Mouse (Mus musculus): Measurements from ENCODE around the gene Amer2. TPM values are rescaled to one million over a fixed set of nuclear protein-coding genes. Genes with fewer than 3 reads are reported as not detected.
"Not testable (repeated sequence)": the region's sequence is repeated elsewhere in the genome, so short reads cannot be mapped to it uniquely, and the experiment has no call there.

Amer2 gene
- 0.48 and 0.68 TPM in 2 replicates for polyA plus RNA-seq (2015; fragmentation: Nextera tagmentation; extraction: Ambion mirVana)

DNA sequence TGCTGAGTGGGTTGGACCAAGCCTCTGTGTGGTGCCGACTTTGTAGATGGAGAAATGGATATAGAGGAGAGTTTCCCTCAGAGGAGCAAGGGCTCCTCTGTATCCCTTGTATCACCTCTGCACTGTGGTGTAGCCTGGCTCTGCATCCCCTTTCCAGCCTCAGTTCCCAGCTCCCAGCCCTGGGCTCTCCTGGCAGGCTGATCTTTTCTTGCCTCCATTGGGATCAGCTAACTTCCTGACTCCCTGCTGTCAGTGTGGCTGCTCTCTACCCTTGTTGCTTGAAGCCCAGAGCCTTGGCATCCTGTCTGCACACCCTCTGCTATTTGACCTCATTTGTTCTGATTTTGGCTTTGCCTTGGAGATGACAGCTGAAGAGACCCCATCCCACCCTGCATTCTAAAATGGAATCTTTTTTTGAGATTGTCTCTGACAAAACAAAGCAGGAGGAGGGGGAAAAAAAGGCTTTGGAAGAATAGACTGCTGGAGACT, at the start of gene Amer2:
Gene Amer2, plus strand, starts transcription at position 439 of the 489 bp plus-strand sequence.
- no peaks in the 10 kb centered on the region for H3K9me3 ChIP-seq (replicated peaks)
- H3K36me3 ChIP-seq (replicated peaks) = no peaks in the 10 kb centered on the region
- H3K27ac ChIP-seq (replicated peaks) = no peak within 1 kb of the TSS
- H3K4me2 ChIP-seq = no peak within 1 kb of the TSS
- H3K9ac ChIP-seq = no peak within 1 kb of the TSS
- no peak for ATAC-seq (ENCODE audit: insufficient read depth)
- WGBS (ENCODE audit: insufficient replicate concordance) = 33% methylated on average over 1 of the region's 1 CpGs
- peaks cover 15% of the 10 kb centered on the region for H3K27me3 ChIP-seq
- no peak within 1 kb of the TSS for H3K4me3 ChIP-seq (replicated peaks)
- H3K4me1 ChIP-seq (replicated peaks) = no peaks in the 10 kb centered on the region

DNA sequence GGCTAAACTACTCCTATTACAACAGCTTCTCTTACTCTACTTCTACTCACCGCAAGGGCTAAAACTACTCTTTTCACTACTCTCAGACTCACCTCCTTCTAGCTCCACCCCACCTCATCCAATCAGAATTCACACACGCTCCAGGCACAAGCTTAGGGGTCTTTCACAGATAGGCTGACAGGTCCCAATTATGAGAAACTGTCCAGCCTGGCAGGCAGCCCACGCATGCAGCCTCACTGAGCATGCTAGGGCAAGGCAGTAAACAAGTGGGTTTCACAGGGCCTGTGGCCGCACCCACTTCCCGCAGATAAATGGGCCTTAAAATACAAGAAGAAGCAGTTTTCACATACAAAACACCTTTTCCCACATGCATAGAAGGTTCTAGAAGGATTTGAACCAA, 33.1 kb upstream of the Amer2 start:
- ATAC-seq (ENCODE audit: insufficient read depth); H3K4me3 ChIP-seq (replicated peaks); H3K27me3 ChIP-seq; H3K9me3 ChIP-seq (replicated peaks); H3K4me1 ChIP-seq (replicated peaks); H3K36me3 ChIP-seq (replicated peaks); H3K27ac ChIP-seq (replicated peaks); H3K9ac ChIP-seq; H3K4me2 ChIP-seq: not testable (repeated sequence)
- WGBS (ENCODE audit: insufficient replicate concordance) = 68% methylated on average over 5 of the region's 5 CpGs

DNA sequence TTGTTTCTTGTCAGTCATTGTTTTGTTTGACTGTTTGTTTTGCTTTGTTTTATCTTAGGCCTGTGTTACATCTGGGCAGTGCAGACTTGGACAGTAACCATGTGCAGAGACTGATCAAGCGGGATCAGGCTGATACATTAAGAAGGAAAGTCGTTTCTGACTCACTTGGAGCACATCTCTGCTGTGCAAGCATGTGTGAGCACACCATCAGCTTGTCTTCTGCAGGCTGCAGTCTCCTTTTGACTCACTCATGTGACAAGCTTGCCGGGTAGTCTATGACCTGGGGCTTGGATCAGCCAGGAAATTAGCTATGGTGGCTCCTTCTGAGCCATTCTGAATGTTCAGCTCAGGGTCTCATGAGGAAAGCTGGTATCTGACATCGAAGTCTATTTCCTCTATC, 32.5 kb upstream of the Amer2 start:
- no peak overlapping the region for H3K27ac ChIP-seq (replicated peaks)
- H3K9me3 ChIP-seq (replicated peaks) = no peaks in the 10 kb centered on the region
- H3K36me3 ChIP-seq (replicated peaks) = no peaks in the 10 kb centered on the region
- no peak overlapping the region for H3K4me2 ChIP-seq
- 55% methylated on average over 4 of the region's 4 CpGs for WGBS (ENCODE audit: insufficient replicate concordance)
- no peak overlapping the region for H3K9ac ChIP-seq
- no peak for ATAC-seq (ENCODE audit: insufficient read depth)
- H3K4me3 ChIP-seq (replicated peaks) = no peak overlapping the region
- no peaks in the 10 kb centered on the region for H3K27me3 ChIP-seq
- no peaks in the 10 kb centered on the region for H3K4me1 ChIP-seq (replicated peaks)

DNA sequence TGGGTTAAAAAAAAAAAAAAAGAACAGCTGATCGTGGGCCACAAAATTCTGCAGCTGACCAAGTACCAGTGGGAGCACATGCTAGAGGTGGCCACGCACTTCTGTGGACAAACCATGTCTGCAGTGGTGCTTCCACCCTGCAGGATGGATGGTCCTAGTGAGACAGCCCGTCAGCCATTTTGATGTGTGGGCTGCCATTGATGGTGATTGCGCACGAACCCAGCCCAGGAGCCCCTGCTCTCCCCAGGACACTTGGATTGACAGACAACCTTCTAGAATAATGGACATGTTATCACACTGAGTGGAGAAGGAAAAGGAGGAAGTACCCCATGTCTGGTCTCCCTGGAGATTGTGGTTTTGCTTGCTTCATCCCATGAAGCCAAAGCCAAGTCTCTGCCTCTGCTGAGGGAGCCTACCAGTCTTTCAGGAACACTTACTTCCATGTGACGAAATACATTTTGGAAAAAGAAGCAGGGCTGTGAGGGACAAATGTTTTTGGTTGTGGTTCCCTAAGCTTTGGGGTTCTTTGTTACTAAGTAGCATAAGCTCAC, 27.7 kb upstream of the Amer2 start:
- no peak overlapping the region for H3K9ac ChIP-seq
- no peak overlapping the region for H3K27ac ChIP-seq (replicated peaks)
- H3K4me1 ChIP-seq (replicated peaks) = no peaks in the 10 kb centered on the region
- H3K36me3 ChIP-seq (replicated peaks) = no peaks in the 10 kb centered on the region
- 64% methylated on average over 6 of the region's 6 CpGs for WGBS (ENCODE audit: insufficient replicate concordance)
- no peaks in the 10 kb centered on the region for H3K27me3 ChIP-seq
- no peak overlapping the region for H3K4me3 ChIP-seq (replicated peaks)
- no peaks in the 10 kb centered on the region for H3K9me3 ChIP-seq (replicated peaks)
- no peak overlapping the region for H3K4me2 ChIP-seq
- ATAC-seq (ENCODE audit: insufficient read depth) = no peak

DNA sequence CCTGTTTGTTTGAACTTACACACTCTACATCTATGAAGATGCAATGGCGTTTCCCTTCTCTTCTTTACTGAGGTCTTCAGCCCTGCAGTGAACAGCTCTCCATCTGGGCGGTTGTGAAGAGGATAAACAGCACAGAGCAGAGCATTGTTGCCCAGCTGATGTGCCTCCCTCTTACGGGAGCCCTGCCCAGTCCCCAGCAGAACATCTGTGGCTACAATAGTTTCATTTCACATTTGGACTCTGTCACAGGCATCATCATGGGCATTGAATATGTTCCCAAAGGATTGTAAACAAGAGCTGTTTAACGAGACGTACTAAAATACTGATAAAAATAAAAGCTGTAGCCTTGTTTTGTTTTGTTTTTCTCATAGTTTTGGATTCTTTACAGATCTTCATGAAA, 14.7 kb upstream of the Amer2 start:
- H3K36me3 ChIP-seq (replicated peaks) = no peaks in the 10 kb centered on the region
- no peak overlapping the region for H3K4me3 ChIP-seq (replicated peaks)
- no peak for ATAC-seq (ENCODE audit: insufficient read depth)
- no peaks in the 10 kb centered on the region for H3K9me3 ChIP-seq (replicated peaks)
- H3K4me1 ChIP-seq (replicated peaks) = no peaks in the 10 kb centered on the region
- no peak overlapping the region for H3K27ac ChIP-seq (replicated peaks)
- no peak overlapping the region for H3K4me2 ChIP-seq
- 70% methylated on average over 5 of the region's 5 CpGs for WGBS (ENCODE audit: insufficient replicate concordance)
- no peaks in the 10 kb centered on the region for H3K27me3 ChIP-seq
- no peak overlapping the region for H3K9ac ChIP-seq

DNA sequence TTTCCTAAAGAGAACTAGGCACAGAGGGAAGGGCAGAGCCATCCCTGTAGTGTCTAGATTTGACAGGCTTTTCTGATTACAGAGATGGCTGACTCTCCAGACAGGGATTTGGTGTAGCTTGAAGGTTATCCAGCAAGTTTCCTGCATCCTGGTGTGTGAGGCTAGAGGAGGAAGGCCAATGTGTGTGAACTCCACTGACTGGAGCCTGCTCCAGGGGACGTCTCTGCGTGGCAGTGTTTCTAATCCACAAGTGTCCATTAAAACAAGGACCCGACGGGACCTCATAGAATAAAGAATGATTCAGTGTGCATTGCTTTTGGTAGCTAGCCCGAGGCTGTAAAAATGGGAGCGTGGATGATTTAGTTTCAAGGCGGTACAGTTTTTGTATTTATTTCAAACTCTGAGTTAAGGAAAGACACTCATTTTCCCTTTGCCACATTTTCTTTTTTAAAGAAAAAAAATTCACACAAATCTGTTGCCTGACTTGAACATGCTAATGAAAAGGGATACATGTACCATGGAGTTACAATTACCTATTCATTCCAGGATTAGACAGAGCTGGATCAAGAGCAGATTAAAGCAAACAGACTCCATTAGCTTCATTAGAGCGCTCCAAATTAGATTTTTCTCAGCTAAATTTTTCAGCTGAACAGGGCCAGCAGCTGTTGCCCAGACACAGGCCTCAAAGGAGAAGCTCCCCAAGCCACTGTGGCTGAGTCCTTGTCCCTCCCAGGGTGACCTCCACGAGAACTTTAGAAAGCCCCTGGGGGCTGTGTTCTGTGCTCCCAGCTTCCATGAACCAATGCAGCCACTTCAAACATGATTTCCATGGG, 11.5 kb upstream of the Amer2 start:
- Histone ChIP-seq H3K27ac (replicated peaks) (no peak overlapping the region), H3K4me2 (no peak overlapping the region), H3K4me1 (replicated peaks) (no peaks in the 10 kb centered on the region), H3K27me3 (no peaks in the 10 kb centered on the region), H3K36me3 (replicated peaks) (no peaks in the 10 kb centered on the region), H3K9me3 (replicated peaks) (no peaks in the 10 kb centered on the region), H3K9ac (no peak overlapping the region), H3K4me3 (replicated peaks) (no peak overlapping the region)
- 62% methylated on average over 9 of the region's 9 CpGs for WGBS (ENCODE audit: insufficient replicate concordance)
- ATAC-seq (ENCODE audit: insufficient read depth) = no peak

DNA sequence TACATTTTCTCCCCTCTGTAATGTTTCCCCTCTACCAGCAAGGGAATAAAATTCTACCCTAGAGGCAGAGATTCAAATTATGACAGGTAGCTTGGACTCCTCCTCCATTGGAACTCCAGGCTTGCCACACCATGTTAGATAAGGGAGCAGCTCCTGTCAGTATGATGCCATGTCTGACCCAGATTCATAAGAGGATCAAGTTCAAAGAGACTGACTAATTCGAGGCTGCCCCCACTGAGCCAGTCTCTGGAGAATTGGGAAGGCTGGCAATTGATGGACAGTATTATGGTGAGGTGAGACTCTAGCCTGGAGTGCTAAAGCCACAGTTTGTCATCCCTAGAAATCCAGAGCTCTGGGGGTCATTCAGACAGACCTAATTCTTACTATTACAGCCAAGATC, 6.3 kb upstream of the Amer2 start:
- no peak overlapping the region for H3K4me3 ChIP-seq (replicated peaks)
- no peak overlapping the region for H3K4me2 ChIP-seq
- H3K9me3 ChIP-seq (replicated peaks) = no peaks in the 10 kb centered on the region
- no peaks in the 10 kb centered on the region for H3K27me3 ChIP-seq
- no peaks in the 10 kb centered on the region for H3K36me3 ChIP-seq (replicated peaks)
- WGBS (ENCODE audit: insufficient replicate concordance) = 24% methylated on average over 1 of the region's 1 CpGs
- no peak overlapping the region for H3K9ac ChIP-seq
- H3K27ac ChIP-seq (replicated peaks) = no peak overlapping the region
- no peaks in the 10 kb centered on the region for H3K4me1 ChIP-seq (replicated peaks)
- ATAC-seq (ENCODE audit: insufficient read depth) = no peak

DNA sequence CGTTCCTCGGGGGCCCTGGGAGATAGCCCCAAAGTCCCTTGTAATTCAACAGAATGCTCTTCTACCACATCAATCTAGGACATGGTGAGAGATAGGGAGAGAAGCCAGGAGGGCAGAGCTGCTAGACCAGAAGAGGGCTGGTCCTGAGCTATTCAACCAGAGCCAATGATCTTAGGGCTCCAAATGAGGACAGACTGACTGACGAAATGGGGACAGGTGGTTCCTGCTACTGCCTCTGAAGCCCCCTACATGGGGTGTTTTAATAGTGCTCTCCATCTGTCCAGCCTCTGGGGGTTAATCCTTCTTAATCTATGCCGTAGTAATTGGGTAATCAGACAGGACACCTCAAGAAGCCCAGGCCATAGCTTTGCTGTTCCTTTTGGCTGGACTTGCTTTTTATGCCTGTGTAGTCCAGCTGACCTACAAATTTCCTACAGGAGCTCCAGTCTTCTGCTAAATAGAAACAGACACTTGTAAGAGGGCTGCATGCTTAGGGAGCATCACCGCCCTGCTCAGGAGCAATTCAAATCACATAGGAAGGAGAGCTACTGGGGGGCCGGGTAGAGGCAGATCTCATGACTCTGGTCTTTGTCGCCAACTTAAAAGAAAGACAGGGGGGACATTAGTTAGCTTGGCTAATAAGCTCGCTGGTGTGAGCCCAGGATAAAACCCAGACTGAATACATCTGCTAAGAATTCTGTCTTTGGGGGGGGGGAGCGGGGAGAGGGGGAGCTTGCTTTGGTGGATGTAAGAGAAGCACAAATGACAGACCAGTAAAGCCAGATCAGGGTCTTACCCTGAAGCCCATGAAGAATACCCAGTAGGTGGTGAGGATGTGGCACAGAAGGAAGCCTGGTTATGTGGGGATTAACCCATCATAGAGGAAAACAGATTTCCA, 4.0 kb upstream of the Amer2 start:
- Histone ChIP-seq H3K4me2 (no peak overlapping the region), H3K36me3 (replicated peaks) (no peaks in the 10 kb centered on the region), H3K4me3 (replicated peaks) (no peak overlapping the region), H3K9me3 (replicated peaks) (no peaks in the 10 kb centered on the region), H3K9ac (no peak overlapping the region), H3K27me3 (no peaks in the 10 kb centered on the region), H3K4me1 (replicated peaks) (no peaks in the 10 kb centered on the region), H3K27ac (replicated peaks) (no peak overlapping the region)
- ATAC-seq (ENCODE audit: insufficient read depth) = no peak
- WGBS (ENCODE audit: insufficient replicate concordance) = 62% methylated on average over 9 of the region's 9 CpGs

DNA sequence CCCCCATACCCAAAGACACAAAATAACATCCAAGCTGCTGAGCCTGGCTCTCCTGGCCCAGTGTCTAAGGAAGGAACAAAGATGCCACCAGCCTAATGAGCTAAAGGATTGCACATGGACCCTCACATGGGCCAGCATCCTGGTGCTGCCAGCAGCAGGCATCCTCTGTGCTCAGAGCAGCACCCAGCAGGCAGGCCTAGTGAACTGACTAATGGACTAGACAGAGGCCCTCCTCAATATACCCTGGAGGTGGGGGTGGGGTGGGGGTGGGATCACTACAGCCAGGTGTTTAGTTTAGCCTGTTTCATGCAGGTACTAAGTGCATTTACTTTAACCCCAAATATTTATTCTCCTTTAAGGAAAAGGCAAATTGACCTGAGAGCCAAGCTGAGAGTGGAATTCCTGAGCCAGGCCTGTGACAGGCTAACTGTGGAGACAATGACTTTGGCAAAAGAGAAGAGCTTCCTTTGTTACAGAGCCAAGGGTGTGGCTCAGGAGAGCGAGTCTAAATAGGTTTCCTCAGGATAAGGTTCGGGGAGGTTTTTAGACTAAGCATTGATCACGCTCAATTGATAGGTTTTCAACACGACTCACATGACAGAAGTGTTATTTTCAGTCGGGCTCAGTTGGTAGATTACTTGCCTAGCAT, 3.3 kb upstream of the Amer2 start:
- Histone ChIP-seq H3K4me2 (no peak overlapping the region), H3K4me1 (replicated peaks) (no peaks in the 10 kb centered on the region), H3K9ac (no peak overlapping the region), H3K27me3 (no peaks in the 10 kb centered on the region), H3K9me3 (replicated peaks) (no peaks in the 10 kb centered on the region), H3K27ac (replicated peaks) (no peak overlapping the region), H3K4me3 (replicated peaks) (no peak overlapping the region), H3K36me3 (replicated peaks) (no peaks in the 10 kb centered on the region)
- 45% methylated on average over 5 of the region's 5 CpGs for WGBS (ENCODE audit: insufficient replicate concordance)
- ATAC-seq (ENCODE audit: insufficient read depth) = no peak

DNA sequence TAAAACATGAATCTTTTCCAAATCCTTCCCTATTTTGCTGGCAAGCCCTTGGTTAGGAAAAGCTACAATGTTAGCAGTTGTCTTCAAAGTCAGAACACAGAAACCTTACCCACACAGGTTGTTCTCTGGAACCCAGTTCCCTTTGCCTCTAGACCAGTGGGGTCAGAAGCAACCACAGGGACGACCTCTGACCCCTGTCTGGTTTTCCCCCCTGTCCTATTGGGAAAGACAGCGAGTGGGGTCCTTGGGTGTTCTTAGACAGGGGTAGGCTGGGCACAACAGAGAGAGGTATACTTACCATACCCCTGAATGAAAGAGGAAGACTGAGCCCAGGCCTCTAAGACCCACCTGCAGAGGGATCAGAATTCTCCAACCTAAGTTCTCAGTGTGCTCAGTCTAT, 4.0 kb downstream of the Amer2 start:
- Histone ChIP-seq H3K9ac (no peak overlapping the region), H3K4me1 (replicated peaks) (no peaks in the 10 kb centered on the region), H3K9me3 (replicated peaks) (no peaks in the 10 kb centered on the region), H3K4me3 (replicated peaks) (no peak overlapping the region), H3K36me3 (replicated peaks) (no peaks in the 10 kb centered on the region), H3K4me2 (no peak overlapping the region), H3K27me3 (peaks cover 45% of the 10 kb centered on the region), H3K27ac (replicated peaks) (no peak overlapping the region)
- WGBS (ENCODE audit: insufficient replicate concordance) = 40% methylated on average over 2 of the region's 2 CpGs
- ATAC-seq (ENCODE audit: insufficient read depth) = no peak

DNA sequence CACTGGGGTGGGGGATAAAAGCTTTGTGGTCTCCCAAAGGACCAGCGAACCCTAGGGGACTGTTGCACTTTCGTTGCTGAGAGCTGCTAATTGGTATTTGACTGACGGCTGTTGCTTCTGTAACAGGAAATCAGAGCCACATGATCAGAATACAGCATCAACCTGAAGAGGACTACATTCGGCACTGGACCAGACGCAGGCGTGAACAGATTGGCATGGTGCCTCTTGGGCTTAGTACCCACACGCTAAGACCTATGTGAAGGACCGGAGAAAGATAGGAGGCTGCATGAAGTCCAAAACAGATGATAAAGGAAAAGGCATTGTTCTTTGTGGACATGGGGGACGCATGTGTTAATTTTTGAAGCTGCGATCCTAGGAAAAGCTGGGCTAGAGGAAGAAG, 4.5 kb downstream of the Amer2 start:
- WGBS (ENCODE audit: insufficient replicate concordance) = 36% methylated on average over 10 of the region's 10 CpGs
- Histone ChIP-seq H3K4me1 (replicated peaks) (no peaks in the 10 kb centered on the region), H3K4me2 (peak overlapping the region; percentile 65), H3K27ac (replicated peaks) (no peak overlapping the region), H3K27me3 (peaks cover 45% of the 10 kb centered on the region), H3K9me3 (replicated peaks) (no peaks in the 10 kb centered on the region), H3K36me3 (replicated peaks) (no peaks in the 10 kb centered on the region), H3K9ac (no peak overlapping the region), H3K4me3 (replicated peaks) (peak overlapping the region; percentile 50; the same call in 1 of the 2 replicates)
- ATAC-seq (ENCODE audit: insufficient read depth) = no peak

All from liver, embryonic 15.5 days (tissue).